Mouse (Mus musculus): ENCODE measurements around the gene Olfr1202.

DNA sequence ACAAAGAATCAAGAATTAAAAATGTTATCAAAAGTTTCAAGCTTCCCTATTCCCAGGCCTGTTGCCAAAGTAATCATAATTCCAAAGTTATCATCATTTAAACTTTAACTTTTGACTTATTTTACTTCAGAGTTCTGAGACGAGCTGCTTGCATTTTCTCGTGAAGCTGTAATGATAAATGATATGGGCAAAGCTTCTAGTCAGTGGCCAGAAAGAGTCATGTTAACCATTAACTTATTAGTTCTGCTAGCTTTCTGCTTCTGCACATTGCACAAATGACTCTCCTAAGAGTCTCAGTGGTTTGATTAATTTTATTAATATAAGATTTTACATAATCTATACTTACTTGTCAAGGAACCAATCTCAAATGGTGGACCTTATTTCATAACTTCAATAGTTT is 24.2 kb downstream of the Olfr1202 start:
- TF ChIP-seq POLR2A (IDR thresholded peaks at IDR 0.05; ENCODE audit: extremely low read depth, insufficient read depth, low read length) (no peak), CTCF (IDR thresholded peaks at IDR 0.05; ENCODE audit: extremely low read depth, insufficient read depth, low read length) (no peak)

Measured in cortical plate, adult 2 months (tissue).